Mouse (Mus musculus): ENCODE data around the gene Pdlim3. TPM values are rescaled to one million over a fixed set of nuclear protein-coding genes. Genes with fewer than 3 reads are reported as not detected.

Pdlim3 gene
- total RNA-seq, 2 experiments from 2014 or later: 104 to 113 TPM

DNA sequence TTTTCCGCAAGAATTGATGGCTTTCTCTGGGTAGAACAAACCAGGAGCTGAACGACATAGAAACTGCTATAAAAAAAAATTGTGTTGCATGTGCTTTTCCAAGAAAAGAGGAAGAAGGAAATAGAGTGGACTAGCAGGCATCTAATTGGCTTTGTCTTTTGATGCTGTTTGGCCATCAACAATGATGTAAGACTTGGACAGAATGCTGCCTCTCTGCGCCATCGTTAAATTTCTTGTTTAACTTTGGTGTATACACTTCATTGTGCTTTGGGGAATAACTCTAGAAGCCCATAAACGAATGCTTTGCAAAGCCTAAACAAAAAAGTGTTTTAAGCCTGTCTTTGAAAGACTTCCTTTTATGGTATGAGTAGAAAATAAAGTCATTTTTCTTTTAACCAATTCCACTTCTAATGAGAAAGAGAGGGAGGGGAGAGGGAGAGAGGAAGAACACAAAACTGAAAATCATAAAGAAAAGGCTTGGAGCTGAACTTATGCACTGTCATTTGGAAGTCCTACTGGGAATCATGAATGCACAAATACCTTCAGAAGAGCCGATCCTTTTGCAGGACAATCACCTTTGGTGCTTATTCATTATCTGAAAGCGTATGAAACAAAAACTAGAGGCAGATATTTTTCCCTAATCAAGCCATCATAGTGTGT lies 20.5 kb downstream of the Pdlim3 start:
- DNase-seq: no peak

DNA sequence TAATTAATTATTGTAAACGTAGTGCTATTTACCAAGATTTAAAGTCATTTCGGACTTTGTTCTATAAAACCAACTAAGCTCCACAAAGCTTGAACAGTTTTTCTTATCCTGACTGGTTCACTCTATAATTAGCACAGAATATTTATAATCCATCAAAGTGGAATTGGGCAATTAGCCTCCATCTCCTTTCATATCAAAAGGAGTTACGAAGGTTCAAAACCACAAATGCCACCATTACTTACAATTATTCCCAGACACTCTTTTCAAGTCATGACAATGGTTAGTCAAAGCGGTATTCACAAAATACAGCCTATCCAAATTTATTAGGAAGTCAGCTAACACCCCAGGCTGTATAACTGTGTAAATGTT lies 21.0 kb downstream of the Pdlim3 start:
- DNase-seq: no peak

DNA sequence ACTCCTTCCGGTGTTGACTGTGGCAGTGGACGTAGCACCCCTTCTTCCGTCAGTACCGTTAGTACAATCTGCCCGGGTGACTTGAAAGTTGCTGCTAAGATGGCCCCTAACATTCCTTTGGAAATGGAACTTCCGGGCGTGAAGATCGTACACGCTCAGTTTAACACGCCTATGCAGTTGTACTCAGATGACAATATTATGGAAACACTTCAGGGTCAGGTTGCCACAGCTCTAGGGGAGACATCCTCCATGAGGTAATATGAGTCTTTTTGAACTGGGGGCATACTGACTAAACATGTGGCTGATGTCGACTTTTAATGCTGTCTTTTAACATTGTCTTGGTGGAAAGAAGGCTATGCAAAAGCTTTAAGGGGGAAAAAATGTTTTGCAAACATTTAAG lies 28.4 kb downstream of the Pdlim3 start:
- no peak for DNase-seq

DNA sequence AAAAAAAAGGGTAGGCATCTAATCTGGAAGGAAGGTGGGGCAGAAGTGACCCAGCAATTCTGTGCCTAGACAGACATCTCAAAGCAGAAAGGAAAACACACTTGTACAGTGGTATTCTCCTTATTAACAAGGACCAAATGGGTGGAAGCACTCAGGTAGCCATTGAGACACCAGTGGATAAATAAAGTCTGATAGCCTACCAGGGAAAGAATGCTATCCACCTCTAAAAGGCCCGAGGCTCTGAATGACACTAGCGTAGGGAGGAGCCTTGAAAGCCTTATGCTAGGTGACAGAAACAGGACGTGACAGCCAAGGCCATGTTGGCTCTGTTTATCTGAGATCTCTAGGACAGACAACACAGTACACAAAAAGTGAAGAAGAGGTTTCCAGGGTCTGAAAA lies 31.2 kb downstream of the Pdlim3 start:
- no peak for DNase-seq

DNA sequence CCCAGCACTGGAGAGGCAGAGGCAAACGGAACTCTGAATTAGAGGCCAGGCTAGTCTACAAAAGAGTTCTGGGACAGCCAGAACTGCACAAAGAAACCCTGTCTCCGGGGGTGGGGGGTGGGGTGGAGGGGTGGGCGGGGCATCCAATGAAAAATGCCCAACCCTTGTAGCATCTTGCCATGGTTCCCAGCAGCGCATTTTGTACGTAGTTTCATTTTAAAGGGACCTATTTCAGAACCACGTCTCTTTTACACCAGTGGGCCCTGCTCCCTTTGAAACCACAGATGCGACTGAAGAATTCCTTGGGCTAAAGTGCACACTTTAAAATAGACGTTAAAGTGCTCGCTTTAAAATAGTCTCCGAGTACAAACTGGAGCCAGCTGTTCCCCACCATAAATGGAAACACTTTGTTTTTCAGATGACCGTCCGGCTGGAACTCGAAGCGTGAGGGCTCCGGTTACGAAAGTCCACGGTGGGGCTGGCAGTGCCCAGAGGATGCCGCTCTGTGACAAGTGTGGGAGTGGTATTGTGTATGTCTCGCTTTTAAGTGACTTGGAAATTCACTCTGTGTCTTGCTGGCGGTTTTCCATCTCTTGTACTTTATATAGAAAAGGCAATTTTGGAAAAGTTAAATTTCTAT lies 31.9 kb downstream of the Pdlim3 start:
- DNase-seq: peak; percentile 43

DNA sequence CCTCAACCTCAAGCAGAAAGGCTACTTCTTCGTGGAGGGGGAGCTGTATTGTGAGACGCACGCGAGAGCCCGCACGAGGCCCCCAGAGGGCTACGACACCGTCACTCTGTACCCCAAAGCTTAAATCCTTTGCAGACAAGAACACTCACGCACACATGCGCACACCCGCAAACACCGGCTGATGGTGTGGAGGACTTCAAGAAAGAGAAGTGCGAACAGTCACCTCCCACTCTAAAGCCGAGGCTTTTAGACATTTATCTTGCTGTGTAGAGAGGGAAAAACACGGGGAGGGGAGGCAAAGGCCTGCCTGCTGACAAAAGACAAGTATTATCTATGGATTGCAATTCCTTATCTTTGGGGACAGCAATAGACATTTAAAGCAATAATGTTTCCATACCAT lies 33.6 kb downstream of the Pdlim3 start:
- DNase-seq: no peak

DNA sequence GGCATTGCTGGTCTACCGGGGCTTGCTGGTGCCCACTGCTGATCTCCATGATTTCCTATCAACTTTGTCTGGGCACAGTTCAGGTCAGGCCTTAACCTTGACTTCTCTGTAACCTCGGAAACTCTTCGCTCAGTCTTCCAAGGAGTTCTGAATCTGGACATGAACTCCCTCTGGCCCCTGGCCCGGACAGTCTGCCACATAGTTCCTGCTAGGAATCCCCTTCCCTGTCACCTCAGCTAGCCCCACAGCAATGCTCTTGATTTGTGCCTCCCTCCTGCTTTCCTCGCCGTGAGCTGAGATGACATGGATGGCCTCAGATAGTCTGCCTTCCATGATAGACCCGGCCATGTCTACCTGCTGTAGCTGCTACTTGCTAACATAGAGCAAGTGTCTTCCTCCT lies 35.1 kb downstream of the Pdlim3 start:
- peak; percentile 2 for DNase-seq

DNA sequence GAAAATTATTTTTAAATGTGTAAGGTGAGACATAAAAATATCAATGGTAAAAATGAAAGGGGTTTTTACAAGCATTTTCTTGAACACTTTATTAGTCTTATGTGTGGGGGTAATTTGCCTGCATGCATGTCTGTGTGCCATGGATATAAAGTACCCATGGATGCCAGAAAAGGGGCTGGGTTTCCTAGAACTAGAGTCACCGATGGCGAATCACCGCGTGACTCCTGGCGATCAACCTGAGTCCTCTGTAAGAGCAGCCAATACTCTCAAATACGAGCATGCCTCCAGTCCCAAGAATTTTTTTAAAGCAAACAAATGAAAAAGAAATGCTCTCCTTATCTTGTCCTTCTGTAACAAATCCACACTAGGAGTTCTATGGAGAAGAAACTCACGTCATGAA lies 36.9 kb downstream of the Pdlim3 start:
- peak; percentile 4 for DNase-seq

DNA sequence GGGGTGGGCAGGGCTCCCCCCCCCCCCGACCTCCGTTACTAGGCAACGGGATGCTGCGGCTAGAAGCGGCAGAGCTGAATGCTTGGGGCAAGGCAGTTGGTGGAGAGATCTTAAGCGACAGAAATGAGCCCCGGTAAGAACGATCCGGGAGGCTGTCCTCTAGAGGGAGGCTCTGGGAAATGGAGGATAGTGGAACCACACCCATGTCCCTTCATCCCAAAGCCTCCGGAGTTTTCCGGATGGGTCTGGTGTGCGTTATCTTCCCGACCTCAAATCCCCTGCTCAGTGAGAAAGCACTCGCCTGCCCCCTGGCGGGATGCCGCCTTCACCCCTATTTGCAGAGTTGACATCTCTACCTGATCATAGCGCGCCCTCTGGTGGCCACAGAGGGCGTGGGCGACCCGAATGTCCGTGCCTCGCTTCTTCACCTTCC lies 49.3 kb downstream of the Pdlim3 start, which contains the start of gene Ccdc110:
TSS of gene Ccdc110 (plus strand) at position 38 of the 433 bp plus-strand sequence.
- DNase-seq: peak; percentile 99

DNA sequence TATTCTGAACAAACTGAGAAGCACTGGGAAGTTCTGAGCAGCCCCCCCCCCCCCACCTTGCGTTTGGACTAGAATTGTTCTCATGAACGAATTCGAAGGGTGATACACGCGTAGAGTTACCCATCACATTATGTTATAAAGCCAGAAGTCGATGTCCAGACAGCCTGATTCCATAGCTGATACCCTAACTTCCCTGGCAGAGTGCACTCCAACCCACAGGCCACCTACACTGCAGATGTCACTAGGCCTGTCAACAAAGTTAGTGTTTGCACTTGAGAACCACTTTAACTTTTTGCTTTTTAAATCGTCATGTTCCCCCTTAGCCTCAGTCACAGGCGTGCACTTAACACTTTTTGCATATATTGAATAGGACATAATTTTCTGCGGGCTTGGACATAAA lies 51.7 kb downstream of the Pdlim3 start:
- no peak for DNase-seq

DNA sequence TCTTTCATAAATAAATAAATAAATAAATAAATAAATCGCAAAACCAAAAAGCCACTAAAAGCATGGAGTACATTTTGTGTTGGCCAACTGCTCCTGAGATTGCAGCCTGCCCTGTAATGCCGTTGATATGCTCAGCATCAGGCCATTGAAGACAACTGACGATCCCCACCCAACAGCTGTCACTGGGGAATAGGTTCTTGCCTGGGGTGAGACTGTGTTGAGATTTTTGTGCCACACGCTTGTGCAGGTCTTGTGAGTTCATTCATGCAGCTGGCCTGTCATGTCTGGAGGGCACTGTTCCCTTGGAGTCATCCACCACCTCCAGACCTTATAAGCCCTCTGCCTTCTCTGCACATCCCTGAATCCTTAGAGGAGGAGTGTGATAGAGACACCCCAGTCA lies 61.0 kb downstream of the Pdlim3 start:
- no peak for DNase-seq

DNA sequence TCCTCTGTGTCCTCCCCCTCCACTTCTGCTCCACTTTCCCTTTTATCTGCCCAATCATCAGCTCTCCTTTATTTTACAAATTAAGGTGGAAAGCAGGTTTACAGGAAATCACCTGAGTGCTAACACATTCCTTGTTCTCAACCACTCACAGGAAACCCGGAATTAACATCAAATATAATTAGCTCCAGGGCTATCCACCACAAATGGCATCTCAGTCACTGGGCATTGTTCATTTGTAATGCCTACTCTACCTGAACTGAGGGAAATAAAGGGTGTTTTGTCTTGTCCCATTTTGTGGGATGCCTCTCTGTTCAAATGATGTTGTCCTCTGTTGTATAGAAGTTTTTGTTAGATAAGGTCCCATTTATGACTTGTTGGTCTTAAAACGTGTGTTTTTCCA lies 65.4 kb downstream of the Pdlim3 start:
- DNase-seq: no peak

Other genes with a start within 250 kb of the Pdlim3 start
- gene Ccdc110, start 49.2 kb downstream of the Pdlim3 start, total RNA-seq (2021): not detected
- gene 1700029J07Rik, start 89.8 kb downstream of the Pdlim3 start, total RNA-seq (2021): under 1 TPM; 0.83 to 0.86 TPM
- gene Ufsp2, start 90.1 kb downstream of the Pdlim3 start, total RNA-seq (2021): 10 to 100 TPM; 33.4 to 33.5 TPM
- under 1 TPM; 0.36 to 0.76 TPM for gene Lrp2bp, start 113.8 kb downstream of the Pdlim3 start, total RNA-seq (2021)
- gene Ankrd37, start 120.2 kb downstream of the Pdlim3 start, total RNA-seq (2021): 10 to 100 TPM; 11.1 to 12.4 TPM